Mouse (Mus musculus) kidney, adult 2 months (tissue): ENCODE measurements around the gene Eif2ak4.

Experiments
- CTCF ChIP-seq: fragments of 200-500 bp; conservative IDR thresholded peaks from 2 replicates; pipeline ENCODE4 v1.5.1; 2011; ENCODE audit warnings: low read depth, mild to moderate bottlenecking, control low read depth, low read length, moderate library complexity, mixed read lengths; ENCODE audit not compliant: insufficient read depth, insufficient read length
- POLR2A ChIP-seq: fragments of 200-500 bp; IDR thresholded peaks from one replicate; pipeline ENCODE4 v1.6.1; 2011; ENCODE audit warnings: low read depth, low read length, control low read depth

- no peak for TF ChIP-seq POLR2A
- no peak for TF ChIP-seq CTCF
Measured at GRCm38 (mm10) chr2:118461480-118462165, 73.2 kb downstream of the Eif2ak4 start.
